Mouse (Mus musculus) kidney, embryonic 16.5 days (tissue): Measurements from ENCODE around the gene Smarca4. TPM values are rescaled to one million over a fixed set of nuclear protein-coding genes. Genes with fewer than 3 reads are reported as not detected.
A peak's percentile ranks its signal among the peaks of the same experiment; 100 is the strongest.

Source experiments
- ATAC-seq: fragments of 200-750 bp; cut with Nextera tagmentation; 2 replicates; pipeline ENCODE4 v1.8.0; 2017; ENCODE audit warnings: moderate TSS enrichment; ENCODE audit not compliant: low FRiP score, low TSS enrichment
- H3K27ac ChIP-seq: fragments of 300-500 bp; sonication (generic); 2 replicates; pipeline ENCODE4 v1.5.1; 2014; ENCODE audit warnings: low read length
- H3K27me3 ChIP-seq: fragments of 300-500 bp; sonication (generic); 2 replicates; pipeline ENCODE4 v1.6.1; 2014; ENCODE audit warnings: low read length, control low read depth, mixed read lengths; ENCODE audit not compliant: insufficient read depth
- H3K36me3 ChIP-seq: fragments of 300-500 bp; sonication (generic); 2 replicates; pipeline ENCODE4 v1.6.1; 2014; ENCODE audit warnings: low read length, control low read depth, mixed read lengths; ENCODE audit not compliant: insufficient read depth
- H3K4me1 ChIP-seq: fragments of 300-500 bp; sonication (generic); 2 replicates; pipeline ENCODE4 v1.6.1; 2014; ENCODE audit warnings: low read length, control low read depth, mixed read lengths; ENCODE audit not compliant: insufficient read depth
- H3K4me2 ChIP-seq: fragments of 300-500 bp; sonication (generic); replicated peaks from 2 replicates; pipeline ENCODE4 v1.6.1; 2014; ENCODE audit warnings: low read depth, low read length
- H3K4me3 ChIP-seq: fragments of 300-500 bp; sonication (generic); 2 replicates; pipeline ENCODE4 v1.5.1; 2014; ENCODE audit warnings: mild to moderate bottlenecking, low read length
- H3K9ac ChIP-seq: fragments of 300-500 bp; sonication (generic); replicated peaks from 2 replicates; pipeline ENCODE4 v1.6.1; 2014; ENCODE audit warnings: low read length
- H3K9me3 ChIP-seq: fragments of 300-500 bp; sonication (generic); 2 replicates; pipeline ENCODE4 v1.6.1; 2016; ENCODE audit warnings: low read length, control low read depth
- WGBS: fragments of 180-500 bp; shearing (Covaris S2); extraction: QIAGEN DNeasy Blood & Tissue Kit; methylation state at CpG from one replicate; pipeline ENCODE4 v1.1.7; 2014; 5-methylcytosine and 5-hydroxymethylcytosine counted together
- microRNA counts: library from miRNA; unstranded; fragments of <30 nt; microRNA quantifications from one replicate; lab custom pipeline; 2016
- microRNA-seq: library from miRNA; unstranded; fragments of <30 nt; microRNA quantifications from one replicate; pipeline ENCODE4, GENCODE M21; 2016
- polyA plus RNA-seq: library from polyadenylated mRNA; unstranded; fragments of >200 nt; fragmentation: Nextera tagmentation; extraction: Ambion mirVana; gene quantifications from 2 replicates; pipeline ENCODE4 v1.2.1, GENCODE M21; 2015

Gene Smarca4
- polyA plus RNA-seq, 1 experiment from 2014 or later, result 91.2 TPM

GRCm38 (mm10) chr9:21751347-21751746, 135.4 kb downstream of the Smarca4 start:
- Histone ChIP-seq H3K27ac (peak overlapping the region; percentile 38; the same call in 1 of the 2 replicates), H3K4me3 (no peak overlapping the region), H3K9me3 (no peaks in the 10 kb centered on the region), H3K9ac (no peak overlapping the region), H3K36me3 (peaks cover 40% of the 10 kb centered on the region), H3K4me2 (no peak overlapping the region), H3K27me3 (no peaks in the 10 kb centered on the region), H3K4me1 (peaks cover 36% of the 10 kb centered on the region)
- ATAC-seq, result no peak
- WGBS, result 59% methylated on average over 6 of the region's 6 CpGs

- Histone ChIP-seq H3K4me2 (no peak overlapping the region), H3K36me3 (peaks cover 35% of the 10 kb centered on the region), H3K4me1 (peaks cover 36% of the 10 kb centered on the region), H3K27me3 (no peaks in the 10 kb centered on the region), H3K4me3 (no peak overlapping the region), H3K27ac (peak overlapping the region; percentile 84), H3K9ac (peak overlapping the region; percentile 43), H3K9me3 (no peaks in the 10 kb centered on the region)
- ATAC-seq, result peak; percentile 72
- 37% methylated on average over 10 of the region's 10 CpGs for WGBS
These were observed 136.4 kb downstream of the Smarca4 start for GRCm38 (mm10) chr9:21752252-21752792.

MicroRNAs within 50 kb of the gene (microRNA counts, 519-probe panel; counts per million panel counts)
- 104 counts per million, percentile 35 among the panel's probes with 10 or more counts for microRNA mmu-miR-1946b (lab: Ali Mortazavi, UCI)

Small RNA genes within 50 kb of the gene (microRNA-seq; reads per million reads assigned to microRNA genes)
- not detected for gene Mir1946b

Other genes starting within 250 kb of the Smarca4 start
- gene Ilf3, start 248.3 kb upstream of the Smarca4 start, polyA plus RNA-seq, result 208 and 220 TPM in 2 replicates
- gene Qtrt1, start 204.3 kb upstream of the Smarca4 start, polyA plus RNA-seq, result 62.8 and 64.5 TPM in 2 replicates
- 85.7 and 92.4 TPM in 2 replicates for gene Dnm2, start 191.3 kb upstream of the Smarca4 start, polyA plus RNA-seq
- 147 and 151 TPM in 2 replicates for gene Tmed1, start 105.9 kb upstream of the Smarca4 start, polyA plus RNA-seq
- 3.5 and 4.5 TPM in 2 replicates for gene AB124611, start 90.0 kb upstream of the Smarca4 start, polyA plus RNA-seq
- gene Carm1, start 69.3 kb upstream of the Smarca4 start, polyA plus RNA-seq, result 27.1 and 32.1 TPM in 2 replicates
- 29.3 and 30.7 TPM in 2 replicates for gene Timm29, start 23.4 kb upstream of the Smarca4 start, polyA plus RNA-seq
- gene Yipf2, start 23.3 kb upstream of the Smarca4 start, polyA plus RNA-seq, result 40.1 and 43.8 TPM in 2 replicates
- gene Ldlr, start 107.3 kb downstream of the Smarca4 start, polyA plus RNA-seq, result 30.6 and 33.2 TPM in 2 replicates
- 120 and 134 TPM in 2 replicates for gene Spc24, start 144.1 kb downstream of the Smarca4 start, polyA plus RNA-seq
- gene Kank2, start 182.6 kb downstream of the Smarca4 start, polyA plus RNA-seq, result 18.7 and 19.7 TPM in 2 replicates
- 5.4 and 6.0 TPM in 2 replicates for gene Angptl8, start 219.3 kb downstream of the Smarca4 start, polyA plus RNA-seq
- 46.8 and 47.1 TPM in 2 replicates for gene Dock6, start 236.5 kb downstream of the Smarca4 start, polyA plus RNA-seq